Mouse (Mus musculus) forebrain, embryonic 14.5 days (tissue): ENCODE data around the gene Stxbp5. TPM values are rescaled to one million over a fixed set of nuclear protein-coding genes. Genes with fewer than 3 reads are reported as not detected.

Source experiments
- ATAC-seq: fragments of 200-750 bp; cut with Nextera tagmentation; 2 replicates; pipeline ENCODE4 v1.8.0; 2017; ENCODE audit warnings: mild to moderate bottlenecking, moderate library complexity
- DNase-seq: peaks from one replicate; pipeline ENCODE4 v3.0.0-alpha.2; 2015; ENCODE audit warnings: low spot score
- H3K27ac ChIP-seq: fragments of 300-500 bp; sonication (generic); 2 replicates; pipeline ENCODE4 v1.5.1; 2014; ENCODE audit warnings: low read depth, mild to moderate bottlenecking, control low read depth, low read length, moderate library complexity
- H3K27me3 ChIP-seq: fragments of 300-500 bp; sonication (generic); replicated peaks from 2 replicates; pipeline ENCODE4 v1.6.1; 2014; ENCODE audit warnings: low read length, control low read depth, mixed read lengths; ENCODE audit not compliant: control insufficient read depth, insufficient read depth
- H3K36me3 ChIP-seq: fragments of 300-500 bp; sonication (generic); 2 replicates; pipeline ENCODE4 v1.6.1; 2014; ENCODE audit warnings: low read length, control low read depth; ENCODE audit not compliant: control insufficient read depth, insufficient read depth
- H3K4me1 ChIP-seq: fragments of 300-500 bp; sonication (generic); 2 replicates; pipeline ENCODE4 v1.6.1; 2014; ENCODE audit warnings: antibody characterized with exemption, low read length, control low read depth; ENCODE audit not compliant: control insufficient read depth, insufficient read depth
- H3K4me2 ChIP-seq: fragments of 300-500 bp; sonication (generic); 2 replicates; pipeline ENCODE4 v1.6.1; 2014; ENCODE audit warnings: mild to moderate bottlenecking, control low read depth, low read length
- H3K4me3 ChIP-seq: fragments of 300-500 bp; sonication (generic); 2 replicates; pipeline ENCODE4 v1.5.1; 2014; ENCODE audit warnings: low read depth, low read length, control low read depth
- H3K9ac ChIP-seq: fragments of 300-500 bp; sonication (generic); 2 replicates; pipeline ENCODE4 v1.6.1; 2014; ENCODE audit warnings: mild to moderate bottlenecking, low read length, control low read depth, moderate library complexity
- H3K9me3 ChIP-seq: fragments of 300-500 bp; sonication (generic); replicated peaks from 2 replicates; pipeline ENCODE4 v1.6.1; 2016; ENCODE audit warnings: low read length, control low read depth, mixed read lengths; ENCODE audit not compliant: control insufficient read depth
- WGBS: fragments of 180-500 bp; shearing (Covaris S2); extraction: QIAGEN DNeasy Blood & Tissue Kit; methylation state at CpG from one replicate; pipeline ENCODE4 v1.1.7; 2014; 5-methylcytosine and 5-hydroxymethylcytosine counted together
- polyA plus RNA-seq: library from polyadenylated mRNA; unstranded; fragments of >200 nt; fragmentation: Nextera tagmentation; extraction: Ambion mirVana; gene quantifications from 2 replicates; pipeline ENCODE4 v1.2.1, GENCODE M21; 2014

Stxbp5 gene
- polyA plus RNA-seq, 1 experiment from 2014 or later: 5.8 TPM

GRCm38 (mm10) chr10:9832937-9833336 is 67.9 kb downstream of the Stxbp5 start:
- DNase-seq: peak; percentile 16
- Histone ChIP-seq H3K4me2 (no peak overlapping the region), H3K27me3 (no peaks in the 10 kb centered on the region), H3K27ac (no peak overlapping the region), H3K9me3 (no peaks in the 10 kb centered on the region), H3K4me1 (no peaks in the 10 kb centered on the region), H3K4me3 (no peak overlapping the region), H3K9ac (no peak overlapping the region), H3K36me3 (peaks cover 2% of the 10 kb centered on the region; the same call in 1 of the 2 replicates)
- 72% methylated on average over 4 of the region's 4 CpGs for WGBS
- ATAC-seq: peak; percentile 62; the same call in 1 of the 2 replicates

- 0 out of 2 replicates have a peak, but pooled peaks cover 2% of the 10 kb centered on the region for H3K36me3 ChIP-seq
- no peak overlapping the region for H3K4me2 ChIP-seq
- no peak for ATAC-seq
- H3K27me3 ChIP-seq: no peaks in the 10 kb centered on the region
- no peak overlapping the region for H3K4me3 ChIP-seq
- no peaks in the 10 kb centered on the region for H3K4me1 ChIP-seq
- H3K9ac ChIP-seq: no peak overlapping the region
- H3K9me3 ChIP-seq: no peaks in the 10 kb centered on the region
- WGBS: 86% methylated on average over 3 of the region's 3 CpGs
- no peak for DNase-seq
- H3K27ac ChIP-seq: no peak overlapping the region
These were observed 71.1 kb downstream of the Stxbp5 start for GRCm38 (mm10) chr10:9829744-9830143.

- no peak overlapping the region for H3K4me2 ChIP-seq
- no peak overlapping the region for H3K9ac ChIP-seq
- WGBS: 63% methylated on average over 6 of the region's 6 CpGs
- DNase-seq (no peak), ATAC-seq (no peak)
- no peaks in the 10 kb centered on the region for H3K27me3 ChIP-seq
- no peak overlapping the region for H3K27ac ChIP-seq
- H3K9me3 ChIP-seq: no peaks in the 10 kb centered on the region
- no peaks in the 10 kb centered on the region for H3K36me3 ChIP-seq
- no peak overlapping the region for H3K4me3 ChIP-seq
- H3K4me1 ChIP-seq: no peaks in the 10 kb centered on the region
These were observed 79.6 kb downstream of the Stxbp5 start for GRCm38 (mm10) chr10:9821299-9821698.

- ATAC-seq (no peak), DNase-seq (no peak)
- Histone ChIP-seq H3K4me3 (no peak overlapping the region), H3K27ac (no peak overlapping the region), H3K27me3 (no peaks in the 10 kb centered on the region), H3K4me1 (no peaks in the 10 kb centered on the region), H3K9me3 (no peaks in the 10 kb centered on the region), H3K9ac (no peak overlapping the region), H3K4me2 (no peak overlapping the region), H3K36me3 (no peaks in the 10 kb centered on the region)
- 90% methylated on average over 7 of the region's 7 CpGs for WGBS
These were observed 82.3 kb downstream of the Stxbp5 start for GRCm38 (mm10) chr10:9818574-9818973.

- ATAC-seq: peak; percentile 91
- Histone ChIP-seq H3K9ac (no peak overlapping the region), H3K27me3 (no peaks in the 10 kb centered on the region), H3K4me2 (no peak overlapping the region), H3K27ac (no peak overlapping the region), H3K9me3 (no peaks in the 10 kb centered on the region), H3K36me3 (no peaks in the 10 kb centered on the region), H3K4me3 (no peak overlapping the region), H3K4me1 (no peaks in the 10 kb centered on the region)
- WGBS: 82% methylated on average over 4 of the region's 4 CpGs
- DNase-seq: peak; percentile 79
These were observed 87.0 kb downstream of the Stxbp5 start for GRCm38 (mm10) chr10:9813926-9814325.

- Histone ChIP-seq H3K27me3 (no peaks in the 10 kb centered on the region), H3K4me1 (0 out of 2 replicates have a peak, but pooled peaks cover 5% of the 10 kb centered on the region), H3K9me3 (no peaks in the 10 kb centered on the region), H3K27ac (no peak overlapping the region), H3K36me3 (peaks cover 5% of the 10 kb centered on the region; the same call in 1 of the 2 replicates), H3K4me3 (no peak overlapping the region), H3K4me2 (no peak overlapping the region), H3K9ac (no peak overlapping the region)
- 90% methylated on average over 2 of the region's 2 CpGs for WGBS
- DNase-seq (no peak), ATAC-seq (no peak)
These were observed 93.3 kb downstream of the Stxbp5 start for GRCm38 (mm10) chr10:9807596-9807995.

GRCm38 (mm10) chr10:9805341-9805740 is 95.5 kb downstream of the Stxbp5 start:
- Histone ChIP-seq H3K9ac (no peak overlapping the region), H3K27ac (no peak overlapping the region), H3K4me1 (0 out of 2 replicates have a peak, but pooled peaks cover 5% of the 10 kb centered on the region), H3K36me3 (peaks cover 5% of the 10 kb centered on the region; the same call in 1 of the 2 replicates), H3K4me2 (no peak overlapping the region), H3K27me3 (no peaks in the 10 kb centered on the region), H3K4me3 (no peak overlapping the region), H3K9me3 (no peaks in the 10 kb centered on the region)
- 27% methylated on average over 3 of the region's 3 CpGs for WGBS
- peak; percentile 45 for DNase-seq
- peak; percentile 81 for ATAC-seq

GRCm38 (mm10) chr10:9803126-9803525 is 97.8 kb downstream of the Stxbp5 start:
- Histone ChIP-seq H3K9ac (no peak overlapping the region), H3K9me3 (no peaks in the 10 kb centered on the region), H3K36me3 (peaks cover 2% of the 10 kb centered on the region; the same call in 1 of the 2 replicates), H3K27me3 (no peaks in the 10 kb centered on the region), H3K4me3 (no peak overlapping the region), H3K4me2 (no peak overlapping the region), H3K4me1 (0 out of 2 replicates have a peak, but pooled peaks cover 5% of the 10 kb centered on the region), H3K27ac (no peak overlapping the region)
- 52% methylated on average over 2 of the region's 2 CpGs for WGBS
- no peak for DNase-seq
- no peak for ATAC-seq

- Histone ChIP-seq H3K27me3 (no peaks in the 10 kb centered on the region), H3K9ac (no peak overlapping the region), H3K9me3 (no peaks in the 10 kb centered on the region), H3K4me1 (0 out of 2 replicates have a peak, but pooled peaks cover 5% of the 10 kb centered on the region), H3K27ac (no peak overlapping the region), H3K4me2 (no peak overlapping the region), H3K4me3 (no peak overlapping the region), H3K36me3 (peaks cover 12% of the 10 kb centered on the region)
- ATAC-seq (no peak), DNase-seq (no peak)
- 58% methylated on average over 1 of the region's 1 CpGs for WGBS
These were observed 99.3 kb downstream of the Stxbp5 start for GRCm38 (mm10) chr10:9801571-9801970.
